Mouse (Mus musculus): ENCODE measurements around the gene Tbx1. TPM values are rescaled to one million over a fixed set of nuclear protein-coding genes. Genes with fewer than 3 reads are reported as not detected.
"Not testable (repeated sequence)": the region's sequence is repeated elsewhere in the genome, so short reads cannot be mapped to it uniquely, and the experiment has no call there.

Gene Tbx1
- polyA plus RNA-seq, 1 experiment from 2014 or later, result 0.13 TPM

GRCm38 (mm10) chr16:18552106-18552710 is 38.3 kb downstream of the Tbx1 start:
- in situ Hi-C loops (cut with MboI; ENCODE audit: low pct_unique_long_range_greater_than_20kb), result no loop called here
- ATAC-seq, result no peak
- no peaks in the 10 kb centered on the region for H3K27me3 ChIP-seq

DNA sequence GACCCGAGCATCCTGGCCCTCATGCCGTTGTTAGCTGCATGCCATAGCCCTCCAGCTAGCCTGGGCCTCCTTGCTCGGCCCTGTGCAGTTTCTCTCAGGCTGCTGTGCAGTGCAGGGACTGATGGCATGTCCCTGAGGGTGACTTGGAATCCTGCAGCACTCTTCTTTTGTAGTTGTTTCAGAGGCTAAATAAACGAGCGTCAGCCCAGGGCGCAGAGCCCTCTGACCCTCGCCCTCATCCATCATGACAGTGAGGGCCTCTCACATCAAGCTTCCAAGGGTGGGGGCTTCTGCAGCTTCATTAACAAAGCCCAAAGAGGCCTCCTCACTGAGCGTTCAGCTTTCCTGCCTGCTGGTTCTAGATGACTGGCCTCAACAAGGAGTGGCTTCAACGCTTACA is 38.9 kb downstream of the Tbx1 start:
- ATAC-seq, result no peak
- H3K27me3 ChIP-seq, result no peaks in the 10 kb centered on the region
- CTCF ChIA-PET, result no interaction called here
- DNase-seq (ENCODE audit: low read depth, low spot score), result no peak
- POLR2A ChIA-PET, result interaction anchor here (0.6 kb wide), 1 partner anchor 239 kb away, joined by 3 read pairs; no protein-coding TSS in a partner anchor
- no peak for TF ChIP-seq CTCF (IDR thresholded peaks at IDR 0.05)
- in situ Hi-C loops (cut with MboI; ENCODE audit: low pct_unique_long_range_greater_than_20kb), result no loop called here

More at GRCm38 (mm10) chr16:18552106-18552710, 38.3 kb downstream of the Tbx1 start:
- DNase-seq (ENCODE audit: low read depth, low spot score), result no peak
- TF ChIP-seq CTCF (IDR thresholded peaks at IDR 0.05), result no peak
- CTCF ChIA-PET, result no interaction called here
- POLR2A ChIA-PET, result no interaction called here

GRCm38 (mm10) chr16:18547891-18548290 is 42.6 kb downstream of the Tbx1 start:
- in situ Hi-C loops (cut with MboI; ENCODE audit: low pct_unique_long_range_greater_than_20kb), result no loop called here
- ChIA-PET CTCF (interaction anchor here (0.8 to 1.1 kb wide), 2 partner anchors 17 to 124 kb away, joined by 3 to 5 read pairs; no protein-coding TSS in a partner anchor), POLR2A (no interaction called here)
- no peaks in the 10 kb centered on the region for H3K27me3 ChIP-seq
- ATAC-seq (no peak), DNase-seq (ENCODE audit: low read depth, low spot score) (no peak)
- TF ChIP-seq CTCF (IDR thresholded peaks at IDR 0.05), result no peak

- CTCF ChIA-PET, result no interaction called here
- in situ Hi-C loops (cut with MboI; ENCODE audit: low pct_unique_long_range_greater_than_20kb), result no loop called here
- POLR2A ChIA-PET, result no interaction called here
- peak; percentile 17 for ATAC-seq
- no peaks in the 10 kb centered on the region for H3K27me3 ChIP-seq
- DNase-seq (ENCODE audit: low read depth, low spot score), result no peak
- TF ChIP-seq CTCF (IDR thresholded peaks at IDR 0.05), result no peak
Observed at GRCm38 (mm10) chr16:18543151-18543829, 47.2 kb downstream of the Tbx1 start.

GRCm38 (mm10) chr16:18539281-18539680 is 51.2 kb downstream of the Tbx1 start:
- TF ChIP-seq CTCF (IDR thresholded peaks at IDR 0.05), result no peak
- ChIA-PET POLR2A (no interaction called here), CTCF (no interaction called here)
- in situ Hi-C loops (cut with MboI; ENCODE audit: low pct_unique_long_range_greater_than_20kb), result no loop called here
- no peak for DNase-seq (ENCODE audit: low read depth, low spot score)
- H3K27me3 ChIP-seq, result no peaks in the 10 kb centered on the region
- no peak for ATAC-seq

DNA sequence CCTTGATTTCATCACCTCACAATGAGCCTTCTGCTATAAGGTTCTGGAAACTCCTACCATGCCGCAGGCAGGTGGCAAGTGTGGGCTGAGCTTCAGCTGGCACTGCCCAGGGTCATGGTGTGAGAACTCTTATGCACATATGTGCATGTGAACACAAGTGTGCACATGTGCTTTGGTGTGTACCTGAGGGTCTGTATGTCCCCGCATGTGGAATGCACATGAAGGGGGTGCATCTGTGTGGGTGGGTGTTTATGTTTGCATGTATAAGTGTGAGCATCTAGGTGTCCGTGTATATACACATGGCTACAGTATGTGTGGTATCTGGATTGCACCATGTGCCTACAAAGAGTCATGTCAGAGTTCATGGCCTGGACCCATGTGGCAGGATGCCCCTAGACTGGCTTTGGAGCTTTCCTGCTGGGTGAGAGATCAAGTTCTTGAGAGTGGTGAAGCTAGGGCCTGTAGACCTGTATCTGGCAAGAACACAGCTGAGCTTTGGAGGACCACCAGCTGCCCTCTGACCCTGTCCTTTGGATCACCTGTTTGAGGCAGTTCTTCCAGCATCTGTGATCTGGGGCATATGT is 53.0 kb downstream of the Tbx1 start:
- H3K27me3 ChIP-seq, result no peaks in the 10 kb centered on the region
- POLR2A ChIA-PET, result no interaction called here
- TF ChIP-seq CTCF (IDR thresholded peaks at IDR 0.05), result no peak
- in situ Hi-C loops (cut with MboI; ENCODE audit: low pct_unique_long_range_greater_than_20kb), result no loop called here
- CTCF ChIA-PET, result no interaction called here
- ATAC-seq (no peak), DNase-seq (ENCODE audit: low read depth, low spot score) (no peak)

DNA sequence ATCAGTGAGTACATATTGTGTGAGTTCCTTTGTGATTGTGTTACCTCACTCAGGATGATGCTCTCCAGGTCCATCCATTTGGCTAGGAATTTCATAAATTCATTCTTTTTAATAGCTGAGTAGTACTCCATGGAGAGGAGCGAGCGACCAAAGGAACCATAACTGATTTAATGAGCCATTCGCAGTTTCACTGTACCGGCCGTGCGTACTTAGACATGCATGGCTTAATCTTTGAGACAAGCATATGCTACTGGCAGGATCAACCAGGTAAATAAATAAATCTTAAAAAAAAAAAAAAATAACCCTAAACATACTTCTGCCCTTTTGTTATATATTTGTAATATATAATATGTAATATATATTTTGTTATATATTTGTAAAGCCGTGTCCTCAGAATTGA is 57.4 kb downstream of the Tbx1 start:
- peak; percentile 100 for ATAC-seq
- CTCF ChIA-PET; H3K27me3 ChIP-seq; POLR2A ChIA-PET; DNase-seq (ENCODE audit: low read depth, low spot score); in situ Hi-C loops (cut with MboI; ENCODE audit: low pct_unique_long_range_greater_than_20kb): not testable (repeated sequence)

Other genes with a start within 250 kb of the Tbx1 start
- 23.7 TPM for gene Tango2, start 242.6 kb downstream of the Tbx1 start, polyA plus RNA-seq (2021)
- 25.6 TPM for gene Arvcf, start 242.5 kb downstream of the Tbx1 start, polyA plus RNA-seq (2021)
- 25.2 TPM for gene Txnrd2, start 164.3 kb downstream of the Tbx1 start, polyA plus RNA-seq (2021)
- 229 TPM for gene Comt, start 163.8 kb downstream of the Tbx1 start, polyA plus RNA-seq (2021)
- 9.9 TPM for gene Gnb1l, start 92.0 kb downstream of the Tbx1 start, polyA plus RNA-seq (2021)
- 9.1 TPM for gene Rtl10, start 91.8 kb downstream of the Tbx1 start, polyA plus RNA-seq (2021)
- gene Gp1bb, start 31.7 kb upstream of the Tbx1 start, polyA plus RNA-seq (2021), result 0.91 TPM
- gene Gm49601, start 35.8 kb upstream of the Tbx1 start, polyA plus RNA-seq (2021), result 6.1 TPM
- gene Sept5, start 39.3 kb upstream of the Tbx1 start, polyA plus RNA-seq (2021), result 28.2 TPM
- gene Cldn5, start 186.2 kb upstream of the Tbx1 start, polyA plus RNA-seq (2021), result not detected
- 73.0 TPM for gene Ufd1, start 221.1 kb upstream of the Tbx1 start, polyA plus RNA-seq (2021)
- gene Cdc45, start 221.3 kb upstream of the Tbx1 start, polyA plus RNA-seq (2021), result 20.0 TPM
- gene 2510002D24Rik, start 245.9 kb upstream of the Tbx1 start, polyA plus RNA-seq (2021), result 17.6 TPM
- 10.8 TPM for gene Gm28539, start 245.9 kb upstream of the Tbx1 start, polyA plus RNA-seq (2021)

Measured in Patski (cell line).